Mouse (Mus musculus) brain, embryonic 18.5 days (tissue): ENCODE data around the gene Synj1.

Experiments used
- DNase-seq: peaks from one replicate; pipeline ENCODE4 v3.0.0-alpha.2; 2012; ENCODE audit warnings: low read depth, low spot score

The Synj1 gene

GRCm38 (mm10) chr16:91010581-91011020 lies 507 bp downstream of the Synj1 start:
- DNase-seq, result no peak

- no peak for DNase-seq
Measured at GRCm38 (mm10) chr16:91009942-91010529, 1.1 kb downstream of the Synj1 start.

- DNase-seq, result no peak
Measured at GRCm38 (mm10) chr16:91004915-91005538, 6.1 kb downstream of the Synj1 start.

- DNase-seq, result no peak
Measured at GRCm38 (mm10) chr16:91001098-91001497, 10.0 kb downstream of the Synj1 start.

GRCm38 (mm10) chr16:90999827-91000226 lies 11.3 kb downstream of the Synj1 start:
- DNase-seq, result no peak

- DNase-seq, result no peak
Measured at GRCm38 (mm10) chr16:90997822-90998221, 13.3 kb downstream of the Synj1 start.

GRCm38 (mm10) chr16:90996327-90997243 lies 14.5 kb downstream of the Synj1 start:
- DNase-seq, result no peak

- DNase-seq, result no peak
Measured at GRCm38 (mm10) chr16:90995498-90995897, 15.6 kb downstream of the Synj1 start.

GRCm38 (mm10) chr16:90995023-90995422 lies 16.1 kb downstream of the Synj1 start:
- DNase-seq, result no peak

GRCm38 (mm10) chr16:90989162-90989561 lies 21.9 kb downstream of the Synj1 start:
- DNase-seq, result no peak

- no peak for DNase-seq
Measured at GRCm38 (mm10) chr16:90988665-90989064, 22.4 kb downstream of the Synj1 start.

GRCm38 (mm10) chr16:90988039-90988438 lies 23.1 kb downstream of the Synj1 start:
- DNase-seq, result no peak

- no peak for DNase-seq
Measured at GRCm38 (mm10) chr16:90971004-90971403, 40.1 kb downstream of the Synj1 start.

- no peak for DNase-seq
Measured at GRCm38 (mm10) chr16:90966241-90966640, 44.9 kb downstream of the Synj1 start.

- DNase-seq, result no peak
Measured at GRCm38 (mm10) chr16:90964302-90964701, 46.8 kb downstream of the Synj1 start.

GRCm38 (mm10) chr16:90963866-90964265 lies 47.2 kb downstream of the Synj1 start:
- no peak for DNase-seq

GRCm38 (mm10) chr16:90963231-90963630 lies 47.9 kb downstream of the Synj1 start:
- DNase-seq, result no peak

GRCm38 (mm10) chr16:90958301-90959085 lies 52.6 kb downstream of the Synj1 start:
- DNase-seq, result no peak

GRCm38 (mm10) chr16:90955494-90955893 lies 55.6 kb downstream of the Synj1 start:
- DNase-seq, result no peak

- DNase-seq, result no peak
Measured at GRCm38 (mm10) chr16:90953770-90954169, 57.3 kb downstream of the Synj1 start.

GRCm38 (mm10) chr16:90953147-90953546 lies 58.0 kb downstream of the Synj1 start:
- DNase-seq, result no peak
